Mouse (Mus musculus) adrenal gland, postnatal 36 days (tissue): ENCODE measurements around the gene Cx3cr1. TPM values are rescaled to one million over a fixed set of nuclear protein-coding genes. Genes with fewer than 3 reads are reported as not detected.
A peak's percentile ranks its signal among the peaks of the same experiment; 100 is the strongest.

Experiments
- DNase-seq, 2 experiments: peaks; one replicate each; pipeline ENCODE4 v3.0.0; 2021; ENCODE audit warnings: mixed read lengths in 1 of 2
- total RNA-seq, 2 experiments: library from RNA; stranded (reverse); gene quantifications; 2 replicates each; pipeline ENCODE4 v1.2.3; 2021

The Cx3cr1 gene
- total RNA-seq, 2 experiments from 2014 or later = 3.4 to 6.8 TPM

DNA sequence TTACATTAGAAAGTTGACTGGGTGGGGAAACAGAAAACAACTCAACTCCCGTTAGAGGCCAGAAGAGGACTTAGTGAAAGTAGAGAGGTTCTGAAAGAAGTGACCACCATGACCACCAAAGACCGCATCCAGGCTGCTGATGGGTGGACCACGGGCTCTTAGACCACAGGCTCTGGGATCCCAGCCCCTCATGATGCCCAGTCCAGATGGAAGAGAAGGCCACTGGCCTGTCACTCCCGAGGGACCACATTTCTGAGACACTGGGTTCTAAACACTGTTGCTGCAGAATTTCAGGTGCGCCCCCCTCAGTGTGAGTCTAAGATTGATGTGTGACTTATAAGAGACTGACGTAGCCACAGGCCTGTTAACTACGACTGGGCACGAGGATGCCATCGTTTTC is 180.2 kb downstream of the Cx3cr1 start:
- no peak for DNase-seq

DNA sequence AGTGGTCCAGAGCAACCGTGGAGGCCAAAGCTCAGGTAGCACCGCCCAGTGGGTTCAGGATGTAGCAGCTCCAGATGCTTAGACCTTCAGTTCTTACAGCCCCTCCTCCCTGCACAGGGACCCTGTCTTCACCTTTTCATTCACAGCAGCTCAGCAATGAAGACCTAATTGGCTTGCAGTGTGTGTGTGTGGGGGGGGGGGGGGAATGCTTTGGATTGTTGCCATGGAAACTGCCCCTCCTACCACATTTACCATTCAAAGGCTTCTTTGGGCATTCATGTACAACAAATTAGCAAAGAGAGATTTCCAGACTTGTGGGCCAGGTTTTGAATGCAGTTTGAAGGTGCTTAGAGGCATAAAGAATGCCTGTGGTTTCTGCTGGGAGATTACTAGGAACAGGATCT is 180.8 kb downstream of the Cx3cr1 start:
- no peak for DNase-seq

GRCm38 (mm10) chr9:119887144-119887901 is 182.4 kb downstream of the Cx3cr1 start:
- DNase-seq = peak in 1 of 2 experiments; percentile 13

- DNase-seq = no peak
Observed at GRCm38 (mm10) chr9:119854170-119854569, 215.5 kb downstream of the Cx3cr1 start.

DNA sequence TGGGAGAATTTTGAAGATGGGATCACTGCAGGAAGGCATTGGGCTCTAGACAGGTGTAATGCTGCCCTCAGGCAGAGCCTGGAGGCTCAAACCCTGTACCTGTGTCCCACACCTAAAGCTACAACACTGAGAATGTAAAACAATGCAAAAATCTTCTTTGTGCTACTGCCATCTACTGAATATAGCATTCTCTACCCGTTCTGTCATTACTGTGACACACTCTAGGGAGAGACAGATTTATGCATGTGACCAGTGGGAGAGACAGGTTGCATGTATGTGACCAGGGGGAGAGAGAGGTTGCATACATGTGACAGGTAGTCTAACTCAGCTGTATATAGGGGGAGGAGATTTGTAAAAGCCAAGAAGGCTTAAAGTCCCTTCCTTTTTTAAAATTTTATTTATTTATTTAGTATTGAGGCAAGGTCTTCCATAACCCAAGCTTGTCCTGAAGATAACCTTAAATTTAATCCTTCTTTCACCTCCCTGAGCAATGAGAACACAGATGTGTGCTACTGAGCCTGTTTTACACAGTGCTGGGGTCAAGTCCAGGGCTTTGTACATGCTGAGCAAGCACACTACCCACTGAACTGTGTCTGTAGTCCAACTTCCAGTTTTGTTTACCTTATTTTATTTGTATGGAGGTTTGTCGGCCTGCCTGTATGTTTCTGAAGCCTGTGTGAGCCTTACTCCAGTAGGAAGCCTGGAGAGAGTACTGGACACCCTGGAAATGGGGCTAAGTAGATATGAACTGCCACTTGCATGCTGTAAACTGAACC is 216.4 kb downstream of the Cx3cr1 start:
- DNase-seq = no peak

- no peak for DNase-seq
Observed at GRCm38 (mm10) chr9:119852347-119853030, 217.2 kb downstream of the Cx3cr1 start.

Other genes starting within 250 kb of the Cx3cr1 start
- under 1 TPM in 1 of 2 experiments, not detected in 1; 0.03 TPM for gene Scn11a, start 244.4 kb downstream of the Cx3cr1 start, total RNA-seq
- gene Wdr48, start 175.0 kb downstream of the Cx3cr1 start, total RNA-seq = 10 to 100 TPM; 49.1 to 53.8 TPM
- gene Gorasp1, start 132.3 kb downstream of the Cx3cr1 start, total RNA-seq = 10 to 100 TPM; 23.5 to 31.7 TPM
- gene Ttc21a, start 132.3 kb downstream of the Cx3cr1 start, total RNA-seq = under 1 TPM in 1 of 2 experiments, not detected in 1; 0.13 TPM
- 10 to 100 TPM; 35.2 to 46.6 TPM for gene Csrnp1, start 85.2 kb downstream of the Cx3cr1 start, total RNA-seq
- gene Xirp1, start 46.3 kb downstream of the Cx3cr1 start, total RNA-seq = under 1 TPM; 0.33 to 0.53 TPM
- gene Ccr8, start 22.2 kb upstream of the Cx3cr1 start, total RNA-seq = not detected
- gene Slc25a38, start 40.5 kb upstream of the Cx3cr1 start, total RNA-seq = 10 to 100 TPM; 23.4 to 23.8 TPM
- 100 to 1,000 TPM; 746 to 780 TPM for gene Rpsa, start 57.8 kb upstream of the Cx3cr1 start, total RNA-seq
- under 1 TPM in 1 of 2 experiments, not detected in 1; 0.10 TPM for gene Mobp, start 79.8 kb upstream of the Cx3cr1 start, total RNA-seq
- gene Myrip, start 231.6 kb upstream of the Cx3cr1 start, total RNA-seq = 1 to 10 TPM; 5.8 to 5.9 TPM